Mouse (Mus musculus): ENCODE results near the gene Slc15a1. TPM values are rescaled to one million over a fixed set of nuclear protein-coding genes. Genes with fewer than 3 reads are reported as not detected.

The Slc15a1 gene
- polyA plus RNA-seq, 1 experiment: 0.07 TPM

- peak; percentile 80 for DNase-seq (ENCODE audit: low read depth)
- TF ChIP-seq POLR2A (IDR thresholded peaks at IDR 0.05; ENCODE audit: borderline replicate concordance, extremely low read depth, insufficient read depth, insufficient read length, poor library complexity, severe bottlenecking) (no peak), CTCF (IDR thresholded peaks at IDR 0.05; ENCODE audit: borderline replicate concordance, extremely low read depth, insufficient read depth, insufficient read length) (no peak)
Observed at GRCm38 (mm10) chr14:121446951-121447350, 58.1 kb downstream of the Slc15a1 start.

GRCm38 (mm10) chr14:121445194-121445593, 59.9 kb downstream of the Slc15a1 start:
- peak; percentile 74 for TF ChIP-seq CTCF (IDR thresholded peaks at IDR 0.05; ENCODE audit: borderline replicate concordance, extremely low read depth, insufficient read depth, insufficient read length)
- no peak for TF ChIP-seq POLR2A (IDR thresholded peaks at IDR 0.05; ENCODE audit: borderline replicate concordance, extremely low read depth, insufficient read depth, insufficient read length, poor library complexity, severe bottlenecking)
- peak; percentile 70 for DNase-seq (ENCODE audit: low read depth)

- TF ChIP-seq POLR2A (IDR thresholded peaks at IDR 0.05; ENCODE audit: borderline replicate concordance, extremely low read depth, insufficient read depth, insufficient read length, poor library complexity, severe bottlenecking): no peak
- TF ChIP-seq CTCF (IDR thresholded peaks at IDR 0.05; ENCODE audit: borderline replicate concordance, extremely low read depth, insufficient read depth, insufficient read length): no peak
- DNase-seq (ENCODE audit: low read depth): no peak
Observed at GRCm38 (mm10) chr14:121440807-121441206, 64.2 kb downstream of the Slc15a1 start.

- DNase-seq (ENCODE audit: low read depth): no peak
- TF ChIP-seq CTCF (IDR thresholded peaks at IDR 0.05; ENCODE audit: borderline replicate concordance, extremely low read depth, insufficient read depth, insufficient read length): no peak
- TF ChIP-seq POLR2A (IDR thresholded peaks at IDR 0.05; ENCODE audit: borderline replicate concordance, extremely low read depth, insufficient read depth, insufficient read length, poor library complexity, severe bottlenecking): no peak
Observed at GRCm38 (mm10) chr14:121437026-121437425, 68.0 kb downstream of the Slc15a1 start.

- TF ChIP-seq CTCF (IDR thresholded peaks at IDR 0.05; ENCODE audit: borderline replicate concordance, extremely low read depth, insufficient read depth, insufficient read length): no peak
- no peak for TF ChIP-seq POLR2A (IDR thresholded peaks at IDR 0.05; ENCODE audit: borderline replicate concordance, extremely low read depth, insufficient read depth, insufficient read length, poor library complexity, severe bottlenecking)
- no peak for DNase-seq (ENCODE audit: low read depth)
Observed at GRCm38 (mm10) chr14:121436455-121436854, 68.6 kb downstream of the Slc15a1 start.

- TF ChIP-seq CTCF (IDR thresholded peaks at IDR 0.05; ENCODE audit: borderline replicate concordance, extremely low read depth, insufficient read depth, insufficient read length) (no peak), POLR2A (IDR thresholded peaks at IDR 0.05; ENCODE audit: borderline replicate concordance, extremely low read depth, insufficient read depth, insufficient read length, poor library complexity, severe bottlenecking) (no peak)
- no peak for DNase-seq (ENCODE audit: low read depth)
Observed at GRCm38 (mm10) chr14:121435794-121436193, 69.3 kb downstream of the Slc15a1 start.

GRCm38 (mm10) chr14:121431261-121431660, 73.8 kb downstream of the Slc15a1 start:
- no peak for DNase-seq (ENCODE audit: low read depth)
- no peak for TF ChIP-seq POLR2A (IDR thresholded peaks at IDR 0.05; ENCODE audit: borderline replicate concordance, extremely low read depth, insufficient read depth, insufficient read length, poor library complexity, severe bottlenecking)
- no peak for TF ChIP-seq CTCF (IDR thresholded peaks at IDR 0.05; ENCODE audit: borderline replicate concordance, extremely low read depth, insufficient read depth, insufficient read length)

GRCm38 (mm10) chr14:121429854-121430535, 75.1 kb downstream of the Slc15a1 start:
- DNase-seq (ENCODE audit: low read depth): no peak
- TF ChIP-seq CTCF (IDR thresholded peaks at IDR 0.05; ENCODE audit: borderline replicate concordance, extremely low read depth, insufficient read depth, insufficient read length) (no peak), POLR2A (IDR thresholded peaks at IDR 0.05; ENCODE audit: borderline replicate concordance, extremely low read depth, insufficient read depth, insufficient read length, poor library complexity, severe bottlenecking) (no peak)

- TF ChIP-seq POLR2A (IDR thresholded peaks at IDR 0.05; ENCODE audit: borderline replicate concordance, extremely low read depth, insufficient read depth, insufficient read length, poor library complexity, severe bottlenecking) (no peak), CTCF (IDR thresholded peaks at IDR 0.05; ENCODE audit: borderline replicate concordance, extremely low read depth, insufficient read depth, insufficient read length) (no peak)
- no peak for DNase-seq (ENCODE audit: low read depth)
Observed at GRCm38 (mm10) chr14:121428148-121428547, 76.9 kb downstream of the Slc15a1 start.

- TF ChIP-seq CTCF (IDR thresholded peaks at IDR 0.05; ENCODE audit: borderline replicate concordance, extremely low read depth, insufficient read depth, insufficient read length) (peak; percentile 8; the same call in 1 of the 2 replicates), POLR2A (IDR thresholded peaks at IDR 0.05; ENCODE audit: borderline replicate concordance, extremely low read depth, insufficient read depth, insufficient read length, poor library complexity, severe bottlenecking) (no peak)
- no peak for DNase-seq (ENCODE audit: low read depth)
Observed at GRCm38 (mm10) chr14:121426743-121427142, 78.3 kb downstream of the Slc15a1 start.

GRCm38 (mm10) chr14:121425004-121425793, 79.9 kb downstream of the Slc15a1 start:
- no peak for DNase-seq (ENCODE audit: low read depth)
- TF ChIP-seq POLR2A (IDR thresholded peaks at IDR 0.05; ENCODE audit: borderline replicate concordance, extremely low read depth, insufficient read depth, insufficient read length, poor library complexity, severe bottlenecking) (no peak), CTCF (IDR thresholded peaks at IDR 0.05; ENCODE audit: borderline replicate concordance, extremely low read depth, insufficient read depth, insufficient read length) (no peak)

Measured in brain, embryonic 14.5 days (tissue).